Mouse (Mus musculus) G1E (cell line): Measurements from ENCODE around the gene Lum.

Experiments
- CTCF ChIP-seq: IDR thresholded peaks from 2 replicates; pipeline ENCODE4 v1.5.1; 2012; ENCODE audit warnings: low read depth, low read length, inconsistent platforms, mixed read lengths
- GATA1 ChIP-seq: IDR thresholded peaks from 2 replicates; pipeline ENCODE4 v1.6.1; 2012; ENCODE audit warnings: borderline replicate concordance, low read length, inconsistent platforms, mixed read lengths

DNA sequence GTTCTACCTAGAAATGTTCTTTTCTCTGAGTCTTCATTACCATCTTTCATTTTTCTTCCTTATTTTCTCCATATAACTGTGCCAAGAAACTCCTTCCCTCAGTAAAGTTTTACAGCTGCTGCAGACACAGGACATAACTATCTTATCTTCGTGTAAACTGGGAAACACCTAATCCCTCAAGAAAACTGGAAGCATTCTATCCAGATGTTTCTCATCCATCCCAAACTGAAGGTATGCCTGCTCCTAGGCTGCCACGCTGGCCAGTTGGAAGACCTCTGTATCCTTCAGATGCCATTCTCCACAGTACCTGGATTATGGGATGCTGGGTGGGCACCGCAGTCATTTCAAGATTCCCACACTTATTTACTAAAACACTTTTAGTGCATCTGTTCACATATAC is 41.6 kb upstream of the Lum start:
- TF ChIP-seq CTCF (no peak), GATA1 (no peak)
